Mouse (Mus musculus): ENCODE measurements at regions not wholly inside any gene's neighbourhood (a gene's known extent, or its start where the extent isn't known, plus 50 kb on each side); places are given as distances from the start of the nearest gene placed in this dataset.

DNA sequence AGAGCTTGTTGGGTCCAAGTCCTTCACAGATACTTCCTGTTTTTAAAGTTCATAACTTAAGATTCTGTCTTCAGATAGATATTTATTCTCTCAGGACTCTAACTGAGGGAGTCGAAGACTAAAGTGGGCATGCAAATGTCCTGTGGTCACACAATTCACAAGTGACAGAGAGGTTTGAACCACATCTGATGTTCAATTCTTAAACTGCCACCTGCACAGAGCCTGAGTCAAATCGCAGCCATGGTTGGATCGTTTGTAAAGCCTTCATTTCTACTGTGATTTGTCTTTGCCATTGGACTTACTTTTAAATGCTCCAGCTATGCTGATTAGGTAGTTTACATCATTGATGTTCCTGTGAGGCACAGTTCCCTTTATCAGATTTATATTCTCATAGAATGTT, 61.4 kb upstream of the Ccnd2 start:
- no peak for TF ChIP-seq CTCF (IDR thresholded peaks at IDR 0.05; ENCODE audit: low read depth, low read length)
- no peak for TF ChIP-seq GATA1 (IDR thresholded peaks at IDR 0.05; ENCODE audit: borderline replicate concordance, low read length)
- no peak for TF ChIP-seq GATA2 (IDR thresholded peaks at IDR 0.05; ENCODE audit: borderline replicate concordance, low read depth, low read length)
- no peak for TF ChIP-seq POLR2AphosphoS5 (IDR thresholded peaks at IDR 0.05; ENCODE audit: insufficient replicate concordance, low read depth, low read length)
